Mouse (Mus musculus): ENCODE data around the gene Zfp940. TPM values are rescaled to one million over a fixed set of nuclear protein-coding genes. Genes with fewer than 3 reads are reported as not detected.

Zfp940 gene
- total and polyA plus RNA-seq, 3 experiments, result 8.4 to 13.7 TPM; not detected in 1

- H3K4me3 ChIP-seq (ENCODE audit: control insufficient read depth in 1 of 2, insufficient read depth in 1 of 2, low read depth in 2 of 2, low read length in 2 of 2), result no peak overlapping the region
- TF ChIP-seq SMC3 (IDR thresholded peaks at IDR 0.05; ENCODE audit: low read depth, low read length) (no peak), MAZ (IDR thresholded peaks at IDR 0.05; ENCODE audit: low read depth, low read length) (no peak), MEF2A (IDR thresholded peaks at IDR 0.05; ENCODE audit: extremely low read depth, insufficient replicate concordance, low read depth, low read length, poor library complexity, severe bottlenecking) (no peak), ZC3H11A (IDR thresholded peaks at IDR 0.05; ENCODE audit: low read depth, low read length) (no peak), CTCF (IDR thresholded peaks at IDR 0.05 in 2 of 3, conservative IDR thresholded peaks at IDR 0.05 in 1 of 3; ENCODE audit: control insufficient read depth in 1 of 3, insufficient read depth in 1 of 3, low read depth in 2 of 3, low read length in 3 of 3, poor library complexity in 1 of 3, severe bottlenecking in 1 of 3) (no peak), BHLHE40 (IDR thresholded peaks at IDR 0.05; ENCODE audit: borderline replicate concordance, low read depth, low read length) (no peak), ZNF384 (IDR thresholded peaks at IDR 0.05; ENCODE audit: low read depth, low read length) (no peak), CHD2 (IDR thresholded peaks at IDR 0.05; ENCODE audit: low read length) (no peak), EP300 (IDR thresholded peaks at IDR 0.05; ENCODE audit: low read depth in 1 of 2, low read length in 2 of 2) (no peak)
- H3K4me1 ChIP-seq (ENCODE audit: control insufficient read depth in 1 of 2, insufficient read depth in 2 of 2, low read length in 2 of 2), result no peaks in the 10 kb centered on the region
- H3K36me3 ChIP-seq (ENCODE audit: control insufficient read depth in 1 of 2, insufficient read depth in 2 of 2, low read length in 2 of 2), result peaks cover 0 to 9% of the 10 kb centered on the region in 2 experiments; a peak in 2 of 4 replicates
- 0 out of 2 replicates have a peak, but pooled peaks cover 2% of the 10 kb centered on the region for H3K9me3 ChIP-seq (replicated peaks; ENCODE audit: insufficient read depth, low read length)
- no peaks in the 10 kb centered on the region for H3K27me3 ChIP-seq (ENCODE audit: control insufficient read depth in 1 of 2, insufficient read depth in 2 of 2, low read length in 2 of 2)
- DNase-seq (ENCODE audit: low read depth, low spot score), result no peak
- H3K9ac ChIP-seq (ENCODE audit: control insufficient read depth, low read depth, low read length, poor library complexity, severe bottlenecking), result no peak overlapping the region
- H3K79me2 ChIP-seq (ENCODE audit: control insufficient read depth, insufficient read depth, low read length, poor library complexity), result no peaks in the 10 kb centered on the region
- H3K27ac ChIP-seq (ENCODE audit: control insufficient read depth, low read depth, low read length), result no peak overlapping the region
Observed at GRCm38 (mm10) chr7:29874256-29874655, 20.8 kb upstream of the Zfp940 start.

- Histone ChIP-seq H3K9me3 (replicated peaks; ENCODE audit: insufficient read depth, low read length) (no peaks in the 10 kb centered on the region), H3K27me3 (ENCODE audit: control insufficient read depth in 1 of 2, insufficient read depth in 2 of 2, low read length in 2 of 2) (no peaks in the 10 kb centered on the region), H3K4me3 (ENCODE audit: control insufficient read depth in 1 of 2, insufficient read depth in 1 of 2, low read depth in 2 of 2, low read length in 2 of 2) (no peak overlapping the region), H3K9ac (ENCODE audit: control insufficient read depth, low read depth, low read length, poor library complexity, severe bottlenecking) (no peak overlapping the region), H3K36me3 (ENCODE audit: control insufficient read depth in 1 of 2, insufficient read depth in 2 of 2, low read length in 2 of 2) (peaks cover 0 to 5% of the 10 kb centered on the region in 2 experiments; a peak in 3 of 4 replicates), H3K27ac (ENCODE audit: control insufficient read depth, low read depth, low read length) (no peak overlapping the region), H3K79me2 (ENCODE audit: control insufficient read depth, insufficient read depth, low read length, poor library complexity) (peaks cover 2% of the 10 kb centered on the region; the same call in 1 of the 2 replicates), H3K4me1 (ENCODE audit: control insufficient read depth in 1 of 2, insufficient read depth in 2 of 2, low read length in 2 of 2) (peaks cover 0 to 3% of the 10 kb centered on the region in 2 experiments; a peak in 1 of 4 replicates)
- TF ChIP-seq SMC3 (IDR thresholded peaks at IDR 0.05; ENCODE audit: low read depth, low read length) (peak; percentile 64), CTCF (IDR thresholded peaks at IDR 0.05 in 2 of 3, conservative IDR thresholded peaks at IDR 0.05 in 1 of 3; ENCODE audit: control insufficient read depth in 1 of 3, insufficient read depth in 1 of 3, low read depth in 2 of 3, low read length in 3 of 3, poor library complexity in 1 of 3, severe bottlenecking in 1 of 3) (peak; percentile 46 to 68 (median 64)), RAD21 (IDR thresholded peaks at IDR 0.05; ENCODE audit: low read depth, low read length) (peak; percentile 60), GABPA (IDR thresholded peaks at IDR 0.05; ENCODE audit: low read depth, low read length) (no peak), ZC3H11A (IDR thresholded peaks at IDR 0.05; ENCODE audit: low read depth, low read length) (peak; percentile 33; the same call in 1 of the 2 replicates), POLR2AphosphoS2 (IDR thresholded peaks at IDR 0.05; ENCODE audit: low read length) (no peak)
- peak; percentile 75 for DNase-seq (ENCODE audit: low read depth, low spot score)
Observed at GRCm38 (mm10) chr7:29861660-29862059, 8.2 kb upstream of the Zfp940 start.
